Mouse (Mus musculus) neural tube, embryonic 11.5 days (tissue): ENCODE results near the gene Gls. TPM values are rescaled to one million over a fixed set of nuclear protein-coding genes. Genes with fewer than 3 reads are reported as not detected.

Experiments
- ATAC-seq: fragments of 200-750 bp; cut with Nextera tagmentation; 2 replicates; pipeline ENCODE4 v1.8.0; 2017; ENCODE audit warnings: moderate number of reproducible peaks, mild to moderate bottlenecking, moderate TSS enrichment, moderate library complexity; ENCODE audit not compliant: insufficient read depth, low FRiP score, low TSS enrichment
- DNase-seq: peaks from one replicate; pipeline ENCODE4 v3.0.0-alpha.2; 2015; ENCODE audit warnings: low spot score
- H3K27ac ChIP-seq: fragments of 300-500 bp; sonication (generic); 2 replicates; pipeline ENCODE4 v1.5.1; 2014; ENCODE audit warnings: low read depth, mild to moderate bottlenecking, low read length
- H3K27me3 ChIP-seq: fragments of 300-500 bp; sonication (generic); 2 replicates; pipeline ENCODE4 v1.6.1; 2014; ENCODE audit warnings: mild to moderate bottlenecking, low read length, mixed read lengths; ENCODE audit not compliant: control insufficient read depth, insufficient read depth
- H3K36me3 ChIP-seq: fragments of 300-500 bp; sonication (generic); 2 replicates; pipeline ENCODE4 v1.6.1; 2014; ENCODE audit warnings: mild to moderate bottlenecking, low read length, moderate library complexity, mixed read lengths; ENCODE audit not compliant: control insufficient read depth, insufficient read depth
- H3K4me1 ChIP-seq: fragments of 300-500 bp; sonication (generic); 2 replicates; pipeline ENCODE4 v1.6.1; 2014; ENCODE audit warnings: low read length, mixed read lengths; ENCODE audit not compliant: control insufficient read depth, insufficient read depth
- H3K4me2 ChIP-seq: fragments of 300-500 bp; sonication (generic); 2 replicates; pipeline ENCODE4 v1.6.1; 2014; ENCODE audit warnings: low read depth, mild to moderate bottlenecking, moderate library complexity
- H3K4me3 ChIP-seq: fragments of 300-500 bp; sonication (generic); 2 replicates; pipeline ENCODE4 v1.5.1; 2014; ENCODE audit warnings: low read depth, low read length
- H3K9ac ChIP-seq: fragments of 300-500 bp; sonication (generic); 2 replicates; pipeline ENCODE4 v1.6.1; 2014; ENCODE audit warnings: mild to moderate bottlenecking, low read length
- H3K9me3 ChIP-seq: fragments of 300-500 bp; sonication (generic); 2 replicates; pipeline ENCODE4 v1.6.1; 2016; ENCODE audit warnings: low read length; ENCODE audit not compliant: control insufficient read depth
- WGBS: fragments of 180-500 bp; shearing (Covaris S2); extraction: QIAGEN DNeasy Blood & Tissue Kit; methylation state at CpG from one replicate; pipeline ENCODE4 v1.1.7; 2014; 5-methylcytosine and 5-hydroxymethylcytosine counted together
- polyA plus RNA-seq: library from polyadenylated mRNA; unstranded; fragments of >200 nt; fragmentation: Nextera tagmentation; extraction: Ambion mirVana; gene quantifications from 2 replicates; pipeline ENCODE4 v1.2.1, GENCODE M21; 2014

Gls gene
- polyA plus RNA-seq, 1 experiment from 2014 or later, result 28.0 TPM

GRCm38 (mm10) chr1:52158040-52158439 is 75.0 kb downstream of the Gls start:
- Histone ChIP-seq H3K27ac (no peak overlapping the region), H3K9me3 (no peaks in the 10 kb centered on the region), H3K4me1 (no peaks in the 10 kb centered on the region), H3K9ac (no peak overlapping the region), H3K27me3 (no peaks in the 10 kb centered on the region), H3K36me3 (no peaks in the 10 kb centered on the region), H3K4me2 (no peak overlapping the region), H3K4me3 (no peak overlapping the region)
- DNase-seq, result no peak
- WGBS, result 89% methylated on average over 2 of the region's 2 CpGs
- ATAC-seq, result no peak

GRCm38 (mm10) chr1:52156351-52156750 is 76.7 kb downstream of the Gls start:
- no peaks in the 10 kb centered on the region for H3K36me3 ChIP-seq
- WGBS, result 84% methylated on average over 10 of the region's 10 CpGs
- DNase-seq, result no peak

GRCm38 (mm10) chr1:52154890-52155289 is 78.1 kb downstream of the Gls start:
- ATAC-seq, result no peak
- WGBS, result 92% methylated on average over 8 of the region's 8 CpGs
- no peak overlapping the region for H3K4me2 ChIP-seq

More at GRCm38 (mm10) chr1:52156351-52156750, 76.7 kb downstream of the Gls start:
- no peak overlapping the region for H3K4me2 ChIP-seq
- H3K4me1 ChIP-seq, result no peaks in the 10 kb centered on the region
- no peak overlapping the region for H3K4me3 ChIP-seq
- H3K9ac ChIP-seq, result no peak overlapping the region
- no peak overlapping the region for H3K27ac ChIP-seq
- no peaks in the 10 kb centered on the region for H3K9me3 ChIP-seq
- no peaks in the 10 kb centered on the region for H3K27me3 ChIP-seq
- ATAC-seq, result no peak

GRCm38 (mm10) chr1:52152936-52153335 is 80.1 kb downstream of the Gls start:
- no peaks in the 10 kb centered on the region for H3K36me3 ChIP-seq
- no peaks in the 10 kb centered on the region for H3K9me3 ChIP-seq
- H3K4me1 ChIP-seq, result peaks cover 3% of the 10 kb centered on the region; the same call in 1 of the 2 replicates
- H3K4me3 ChIP-seq, result no peak overlapping the region
- H3K27me3 ChIP-seq, result no peaks in the 10 kb centered on the region
- DNase-seq, result no peak
- no peak for ATAC-seq
- no peak overlapping the region for H3K27ac ChIP-seq
- no peak overlapping the region for H3K4me2 ChIP-seq
- WGBS, result 41% methylated on average over 3 of the region's 3 CpGs
- no peak overlapping the region for H3K9ac ChIP-seq

More at GRCm38 (mm10) chr1:52154890-52155289, 78.1 kb downstream of the Gls start:
- Histone ChIP-seq H3K9ac (no peak overlapping the region), H3K36me3 (no peaks in the 10 kb centered on the region), H3K27ac (no peak overlapping the region), H3K27me3 (no peaks in the 10 kb centered on the region), H3K4me3 (no peak overlapping the region), H3K9me3 (no peaks in the 10 kb centered on the region), H3K4me1 (peaks cover 2% of the 10 kb centered on the region; the same call in 1 of the 2 replicates)
- no peak for DNase-seq

GRCm38 (mm10) chr1:52152369-52152768 is 80.7 kb downstream of the Gls start:
- Histone ChIP-seq H3K9me3 (no peaks in the 10 kb centered on the region), H3K4me3 (no peak overlapping the region), H3K36me3 (no peaks in the 10 kb centered on the region), H3K4me1 (peaks cover 3% of the 10 kb centered on the region; the same call in 1 of the 2 replicates), H3K27me3 (no peaks in the 10 kb centered on the region), H3K4me2 (no peak overlapping the region), H3K27ac (no peak overlapping the region), H3K9ac (no peak overlapping the region)
- DNase-seq (no peak), ATAC-seq (no peak)
- 71% methylated on average over 13 of the region's 13 CpGs for WGBS

GRCm38 (mm10) chr1:52151166-52151565 is 81.9 kb downstream of the Gls start:
- DNase-seq (no peak), ATAC-seq (no peak)
- no peak overlapping the region for H3K4me3 ChIP-seq
- no peaks in the 10 kb centered on the region for H3K27me3 ChIP-seq
- H3K27ac ChIP-seq, result no peak overlapping the region
- 91% methylated on average over 5 of the region's 5 CpGs for WGBS
- H3K9me3 ChIP-seq, result no peaks in the 10 kb centered on the region
- no peak overlapping the region for H3K4me2 ChIP-seq
- no peak overlapping the region for H3K9ac ChIP-seq
- peaks cover 3% of the 10 kb centered on the region; the same call in 1 of the 2 replicates for H3K4me1 ChIP-seq
- no peaks in the 10 kb centered on the region for H3K36me3 ChIP-seq

GRCm38 (mm10) chr1:52150676-52151075 is 82.4 kb downstream of the Gls start:
- ATAC-seq (no peak), DNase-seq (no peak)
- Histone ChIP-seq H3K4me1 (peaks cover 3% of the 10 kb centered on the region; the same call in 1 of the 2 replicates), H3K9me3 (no peaks in the 10 kb centered on the region), H3K27me3 (no peaks in the 10 kb centered on the region), H3K4me3 (no peak overlapping the region), H3K36me3 (no peaks in the 10 kb centered on the region), H3K4me2 (no peak overlapping the region), H3K9ac (no peak overlapping the region), H3K27ac (no peak overlapping the region)
- 58% methylated on average over 11 of the region's 11 CpGs for WGBS

GRCm38 (mm10) chr1:52149934-52150346 is 83.1 kb downstream of the Gls start:
- no peak for ATAC-seq

GRCm38 (mm10) chr1:52148696-52149095 is 84.3 kb downstream of the Gls start:
- Histone ChIP-seq H3K9ac (no peak overlapping the region), H3K4me3 (no peak overlapping the region), H3K9me3 (no peaks in the 10 kb centered on the region), H3K36me3 (no peaks in the 10 kb centered on the region), H3K4me1 (peaks cover 3% of the 10 kb centered on the region; the same call in 1 of the 2 replicates), H3K4me2 (no peak overlapping the region), H3K27me3 (no peaks in the 10 kb centered on the region), H3K27ac (no peak overlapping the region)
- ATAC-seq, result no peak
- no peak for DNase-seq
- 78% methylated on average over 7 of the region's 7 CpGs for WGBS

More at GRCm38 (mm10) chr1:52149934-52150346, 83.1 kb downstream of the Gls start:
- Histone ChIP-seq H3K4me3 (no peak overlapping the region), H3K9me3 (no peaks in the 10 kb centered on the region), H3K27ac (no peak overlapping the region), H3K27me3 (no peaks in the 10 kb centered on the region), H3K36me3 (no peaks in the 10 kb centered on the region), H3K4me1 (peaks cover 3% of the 10 kb centered on the region; the same call in 1 of the 2 replicates), H3K4me2 (no peak overlapping the region), H3K9ac (no peak overlapping the region)
- 59% methylated on average over 9 of the region's 9 CpGs for WGBS
- DNase-seq, result peak; percentile 34
